Mouse (Mus musculus) MEL (cell line): ENCODE results near the gene Dcaf10. TPM values are rescaled to one million over a fixed set of nuclear protein-coding genes. Genes with fewer than 3 reads are reported as not detected.

ENCODE experiments used
- DNase-seq: peaks from one replicate; pipeline ENCODE4 v3.0.0; 2011; ENCODE audit warnings: low read depth, low spot score
- H3K27ac ChIP-seq: 2 replicates; pipeline ENCODE4 v1.5.1; 2012; ENCODE audit warnings: low read depth, mild to moderate bottlenecking, control low read depth, low read length, moderate library complexity; ENCODE audit not compliant: control insufficient read depth
- H3K27me3 ChIP-seq, 2 experiments: fragments of 150-350 bp in 1 of 2; sonication (generic) in 1 of 2; 2 replicates each; pipeline ENCODE4 v1.6.1; 2012; ENCODE audit warnings: low read length in 2 of 2, mild to moderate bottlenecking in 2 of 2, improper control_type of control experiment in 1 of 2, moderate library complexity in 1 of 2; ENCODE audit not compliant: insufficient read depth in 2 of 2, control insufficient read depth in 1 of 2
- H3K36me3 ChIP-seq, 2 experiments: 2 replicates each; pipeline ENCODE4 v1.6.1; 2012 to 2014; ENCODE audit warnings: low read length in 2 of 2, improper control_type of control experiment in 1 of 2, inconsistent platforms in 1 of 2, mild to moderate bottlenecking in 1 of 2; ENCODE audit not compliant: insufficient read depth in 2 of 2, control insufficient read depth in 1 of 2
- H3K4me1 ChIP-seq, 2 experiments: fragments of 150-350 bp in 1 of 2; sonication (generic) in 1 of 2; 2 replicates each; pipeline ENCODE4 v1.6.1; 2012; ENCODE audit warnings: low read length in 2 of 2, improper control_type of control experiment in 1 of 2, mild to moderate bottlenecking in 1 of 2; ENCODE audit not compliant: insufficient read depth in 2 of 2, control insufficient read depth in 1 of 2
- H3K4me3 ChIP-seq, 2 experiments: fragments of 150-350 bp in 1 of 2; sonication (generic) in 1 of 2; 2 replicates each; pipeline ENCODE4 v1.5.1; 2012; ENCODE audit warnings: low read depth in 2 of 2, low read length in 2 of 2, mild to moderate bottlenecking in 2 of 2, moderate library complexity in 2 of 2, control low read depth in 1 of 2, improper control_type of control experiment in 1 of 2; ENCODE audit not compliant: control insufficient read depth in 1 of 2, insufficient read depth in 1 of 2
- H3K79me2 ChIP-seq: 2 replicates; pipeline ENCODE4 v1.6.1; 2012; ENCODE audit warnings: mild to moderate bottlenecking, low read length, moderate library complexity; ENCODE audit not compliant: control insufficient read depth, poor library complexity, insufficient read depth
- H3K9ac ChIP-seq: 2 replicates; pipeline ENCODE4 v1.6.1; 2012; ENCODE audit warnings: low read depth, mild to moderate bottlenecking, control low read depth, low read length, moderate library complexity; ENCODE audit not compliant: control insufficient read depth, poor library complexity, severe bottlenecking
- H3K9me3 ChIP-seq: fragments of 150-350 bp; sonication (generic); replicated peaks from 2 replicates; pipeline ENCODE4 v1.6.1; 2012; ENCODE audit warnings: mild to moderate bottlenecking, low read length, improper control_type of control experiment, moderate library complexity; ENCODE audit not compliant: insufficient read depth
- CTCF ChIP-seq, 3 experiments: IDR thresholded peaks in 2 of 3; conservative IDR thresholded peaks in 1 of 3; 2 replicates each; pipeline ENCODE4 v1.5.1; 2011 to 2012; ENCODE audit warnings: low read length in 3 of 3, low read depth in 2 of 3, mild to moderate bottlenecking in 2 of 3, improper control_type of control experiment in 1 of 3, inconsistent platforms in 1 of 3, mixed read lengths in 1 of 3, moderate library complexity in 1 of 3; ENCODE audit not compliant: control insufficient read depth in 1 of 3, insufficient read depth in 1 of 3, poor library complexity in 1 of 3, severe bottlenecking in 1 of 3
- E2F4 ChIP-seq: IDR thresholded peaks from 2 replicates; pipeline ENCODE4 v1.6.1; 2011; ENCODE audit warnings: low read depth, low read length, improper control_type of control experiment, borderline replicate concordance
- ETS1 ChIP-seq: IDR thresholded peaks from 2 replicates; pipeline ENCODE4 v1.6.1; 2012; ENCODE audit warnings: low read depth, mild to moderate bottlenecking, inconsistent platforms, low read length, improper control_type of control experiment, moderate library complexity
- HCFC1 ChIP-seq: IDR thresholded peaks from 2 replicates; pipeline ENCODE4 v1.6.1; 2012; ENCODE audit warnings: low read depth, mild to moderate bottlenecking, inconsistent platforms, low read length, improper control_type of control experiment, moderate library complexity
- MAFK ChIP-seq: IDR thresholded peaks from 2 replicates; pipeline ENCODE4 v1.6.1; 2011; ENCODE audit warnings: low read depth, mild to moderate bottlenecking, low read length, improper control_type of control experiment, borderline replicate concordance
- MAX ChIP-seq: IDR thresholded peaks from 2 replicates; pipeline ENCODE4 v1.6.1; 2011; ENCODE audit warnings: low read length, improper control_type of control experiment
- MYB ChIP-seq: IDR thresholded peaks from 2 replicates; pipeline ENCODE4 v1.6.1; 2011; ENCODE audit warnings: mild to moderate bottlenecking, low read depth, low read length, improper control_type of control experiment
- POLR2A ChIP-seq, 2 experiments: IDR thresholded peaks; 2 replicates each; pipeline ENCODE4 v1.6.1; 2011 to 2012; ENCODE audit warnings: low read length in 2 of 2, mild to moderate bottlenecking in 2 of 2, control low read depth in 1 of 2, improper control_type of control experiment in 1 of 2, low read depth in 1 of 2, moderate library complexity in 1 of 2; ENCODE audit not compliant: control insufficient read depth in 1 of 2, insufficient read depth in 1 of 2, poor library complexity in 1 of 2
- POLR2AphosphoS2 ChIP-seq: IDR thresholded peaks from 2 replicates; pipeline ENCODE4 v1.6.1; 2011; ENCODE audit warnings: low read length, improper control_type of control experiment
- RAD21 ChIP-seq: IDR thresholded peaks from 2 replicates; pipeline ENCODE4 v1.6.1; 2011; ENCODE audit warnings: mild to moderate bottlenecking, low read depth, low read length, improper control_type of control experiment
- SIN3A ChIP-seq: IDR thresholded peaks from 2 replicates; pipeline ENCODE4 v1.6.1; 2012; ENCODE audit warnings: low read length, improper control_type of control experiment, inconsistent platforms
- SMC3 ChIP-seq: IDR thresholded peaks from 2 replicates; pipeline ENCODE4 v1.6.1; 2011; ENCODE audit warnings: low read depth, low read length, improper control_type of control experiment
- TAL1 ChIP-seq: IDR thresholded peaks from 2 replicates; pipeline ENCODE4 v1.6.1; 2012; ENCODE audit warnings: mild to moderate bottlenecking, inconsistent platforms, low read length, moderate library complexity, mixed read lengths
- TBP ChIP-seq: IDR thresholded peaks from 2 replicates; pipeline ENCODE4 v1.8.0; 2011; ENCODE audit warnings: low read depth, low read length, improper control_type of control experiment
- UBTF ChIP-seq: IDR thresholded peaks from 2 replicates; pipeline ENCODE4 v1.6.1; 2012; ENCODE audit warnings: low read depth, mild to moderate bottlenecking, inconsistent platforms, low read length, improper control_type of control experiment, moderate library complexity, borderline replicate concordance; ENCODE audit not compliant: insufficient read depth
- USF2 ChIP-seq, 2 experiments: IDR thresholded peaks; 2 replicates each; pipeline ENCODE4 v1.6.1; 2011 to 2012; ENCODE audit warnings: improper control_type of control experiment in 2 of 2, low read length in 2 of 2, borderline replicate concordance in 1 of 2, inconsistent platforms in 1 of 2, low read depth in 1 of 2, mild to moderate bottlenecking in 1 of 2; ENCODE audit not compliant: insufficient read depth in 1 of 2
- ZNF384 ChIP-seq: IDR thresholded peaks from 2 replicates; pipeline ENCODE4 v1.6.1; 2012; ENCODE audit warnings: low read depth, mild to moderate bottlenecking, inconsistent platforms, low read length, improper control_type of control experiment
- polyA plus RNA-seq, 2 experiments: library from polyadenylated mRNA; stranded (reverse) in 1 of 2; unstranded in 1 of 2; fragments of >175 nt in 1 of 2; fragments of >200 nt in 1 of 2; gene quantifications; 2 replicates each; pipeline versions ENCODE4 v1.2.1 to v1.2.4; 2012; ENCODE audit warnings: low replicate concordance in 2 of 2, low read depth in 1 of 2; ENCODE audit not compliant: insufficient read length in 2 of 2, insufficient read depth in 1 of 2, missing spikeins in 1 of 2
- total RNA-seq: library from RNA; depleted of rRNA; stranded (reverse); fragments of 300-350 nt; gene quantifications from 2 replicates; pipeline ENCODE4 v1.2.3, GENCODE M21; 2012

Gene Dcaf10
- total and polyA plus RNA-seq, 3 experiments, result 7.6 to 10.7 TPM; not detected in 1

GRCm38 (mm10) chr4:45308046-45308445 lies 33.9 kb upstream of the Dcaf10 start:
- no peaks in the 10 kb centered on the region for H3K79me2 ChIP-seq
- H3K4me1 ChIP-seq, result no peaks in the 10 kb centered on the region
- H3K9me3 ChIP-seq, result no peaks in the 10 kb centered on the region
- peak; percentile 38 for DNase-seq
- H3K36me3 ChIP-seq, result no peaks in the 10 kb centered on the region; a peak in 1 of 4 replicates
- no peak overlapping the region for H3K9ac ChIP-seq
- no peaks in the 10 kb centered on the region for H3K27me3 ChIP-seq
- no peak overlapping the region for H3K4me3 ChIP-seq
- no peak overlapping the region for H3K27ac ChIP-seq
- TF ChIP-seq HCFC1 (no peak), SIN3A (no peak), TBP (no peak), MAX (no peak), ZNF384 (no peak), CTCF (IDR thresholded peaks at IDR 0.05 in 2 of 3, conservative IDR thresholded peaks at IDR 0.05 in 1 of 3; ENCODE audit: control insufficient read depth in 1 of 3, insufficient read depth in 1 of 3, low read depth in 2 of 3, low read length in 3 of 3, poor library complexity in 1 of 3, severe bottlenecking in 1 of 3) (peak; percentile 48 to 63 (median 59)), ETS1 (no peak), SMC3 (peak; percentile 49), POLR2A (IDR thresholded peaks at IDR 0.05; ENCODE audit: control insufficient read depth in 1 of 2, insufficient read depth in 1 of 2, low read depth in 1 of 2, low read length in 2 of 2, poor library complexity in 1 of 2) (no peak), RAD21 (peak; percentile 5)
- TF ChIP-seq, all 39 proteins: peak for 3

GRCm38 (mm10) chr4:45308606-45309005 lies 33.3 kb upstream of the Dcaf10 start:
- TF ChIP-seq RAD21, result no peak
- no peak for TF ChIP-seq USF2 (IDR thresholded peaks at IDR 0.05; ENCODE audit: borderline replicate concordance in 1 of 2, insufficient read depth in 1 of 2, low read depth in 1 of 2, low read length in 2 of 2)
- TF ChIP-seq POLR2AphosphoS2, result no peak
- TF ChIP-seq SIN3A, result no peak
- TF ChIP-seq MYB, result no peak
- no peak for TF ChIP-seq MAFK
- no peak for TF ChIP-seq TAL1
- no peak for TF ChIP-seq UBTF
- no peak for TF ChIP-seq HCFC1
- no peak for TF ChIP-seq E2F4
- no peak overlapping the region for H3K27ac ChIP-seq
- H3K9ac ChIP-seq, result no peak overlapping the region
- no peaks in the 10 kb centered on the region for H3K79me2 ChIP-seq
- no peaks in the 10 kb centered on the region for H3K9me3 ChIP-seq
- H3K27me3 ChIP-seq, result no peaks in the 10 kb centered on the region
- H3K4me1 ChIP-seq, result no peaks in the 10 kb centered on the region
- H3K4me3 ChIP-seq, result no peak overlapping the region
- no peaks in the 10 kb centered on the region; a peak in 1 of 4 replicates for H3K36me3 ChIP-seq
- no peak for DNase-seq
